Mouse (Mus musculus): ENCODE data around the gene Rab7b. TPM values are rescaled to one million over a fixed set of nuclear protein-coding genes. Genes with fewer than 3 reads are reported as not detected.
A peak's percentile ranks its signal among the peaks of the same experiment; 100 is the strongest.

The Rab7b gene
- polyA plus RNA-seq (2015; fragmentation: Nextera tagmentation; extraction: Ambion mirVana), result 2.3 and 3.0 TPM in 2 replicates

DNA sequence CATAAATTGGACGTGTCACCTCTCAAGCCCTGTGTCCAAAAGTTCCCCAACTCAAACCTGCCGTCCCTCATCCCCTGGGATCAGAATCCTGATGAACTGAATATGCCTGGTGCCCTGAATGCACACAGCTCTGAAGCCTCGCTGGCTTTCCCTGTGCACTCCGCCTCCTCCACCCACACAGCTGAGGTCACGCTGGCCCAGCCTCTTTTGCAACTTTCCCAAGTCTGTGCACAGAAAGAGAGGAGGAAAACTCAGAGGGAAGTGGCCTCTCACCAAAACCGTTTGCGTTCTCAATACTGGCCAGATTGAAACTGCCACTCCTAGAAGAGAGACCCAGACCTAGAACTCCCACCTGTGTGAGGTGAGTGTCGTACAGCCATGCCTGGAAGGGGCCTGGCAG lies at the start of gene Rab7b:
Gene Rab7b (plus strand): TSS at position 221 of the 400 bp plus-strand sequence.
- Histone ChIP-seq H3K27me3 (no peaks in the 10 kb centered on the region), H3K4me3 (no peak within 1 kb of the TSS), H3K9ac (no peak within 1 kb of the TSS), H3K4me2 (no peak within 1 kb of the TSS), H3K4me1 (no peaks in the 10 kb centered on the region), H3K9me3 (no peaks in the 10 kb centered on the region), H3K27ac (no peak within 1 kb of the TSS), H3K36me3 (no peaks in the 10 kb centered on the region)
- ATAC-seq (ENCODE audit: borderline replicate concordance, extremely low read depth, low FRiP score, low TSS enrichment), result no peak
- WGBS, result 43% methylated on average over 8 of the region's 8 CpGs

DNA sequence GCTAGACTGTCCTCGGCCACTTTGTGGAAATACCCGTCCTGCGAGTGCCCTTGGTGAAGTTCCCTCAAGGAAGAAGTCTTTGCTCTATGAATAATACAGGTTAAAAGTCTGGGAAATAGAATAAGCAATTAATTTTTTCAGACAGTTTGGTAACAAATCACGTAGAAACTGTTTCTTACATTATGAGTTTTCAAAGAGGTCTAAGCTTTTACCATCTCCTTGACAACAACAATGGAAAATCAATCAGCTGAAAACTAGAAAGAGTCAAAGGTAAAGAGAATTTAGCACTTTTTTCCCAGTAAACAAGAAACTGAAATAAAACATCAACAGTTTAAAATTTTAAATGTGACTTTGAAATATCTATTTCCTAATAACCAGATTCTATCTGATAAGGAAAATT lies 48.4 kb upstream of the Rab7b start:
- H3K4me1 ChIP-seq, result no peaks in the 10 kb centered on the region
- H3K36me3 ChIP-seq, result no peaks in the 10 kb centered on the region
- no peaks in the 10 kb centered on the region for H3K27me3 ChIP-seq
- H3K9me3 ChIP-seq, result no peaks in the 10 kb centered on the region
- no peak overlapping the region for H3K4me2 ChIP-seq
- no peak overlapping the region for H3K27ac ChIP-seq
- H3K4me3 ChIP-seq, result no peak overlapping the region
- H3K9ac ChIP-seq, result no peak overlapping the region
- WGBS, result 72% methylated on average over 4 of the region's 4 CpGs
- ATAC-seq (ENCODE audit: borderline replicate concordance, extremely low read depth, low FRiP score, low TSS enrichment), result no peak

DNA sequence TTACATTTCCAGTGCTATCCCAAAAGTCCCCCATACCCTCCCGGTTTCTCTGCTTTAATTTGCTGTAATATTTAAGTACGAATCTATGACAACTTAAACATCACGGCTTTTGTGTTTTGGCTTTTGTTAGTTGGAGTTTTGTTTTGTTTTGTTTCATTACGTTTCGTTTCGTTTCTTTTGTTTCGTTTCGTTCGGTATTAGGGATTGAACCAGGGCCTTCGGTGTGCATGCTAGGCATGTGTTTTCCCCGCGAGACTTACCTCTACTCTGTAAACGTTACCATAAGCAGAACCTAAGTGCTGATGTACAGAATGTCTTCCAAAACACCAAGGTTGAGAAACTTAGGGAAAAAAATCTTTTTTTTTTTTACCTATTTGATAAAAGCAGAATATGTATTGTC lies 46.9 kb upstream of the Rab7b start:
- Histone ChIP-seq H3K4me3 (no peak overlapping the region), H3K27ac (no peak overlapping the region), H3K9ac (no peak overlapping the region), H3K4me2 (no peak overlapping the region), H3K4me1 (no peaks in the 10 kb centered on the region), H3K36me3 (no peaks in the 10 kb centered on the region), H3K27me3 (no peaks in the 10 kb centered on the region), H3K9me3 (no peaks in the 10 kb centered on the region)
- 93% methylated on average over 13 of the region's 13 CpGs for WGBS
- ATAC-seq (ENCODE audit: borderline replicate concordance, extremely low read depth, low FRiP score, low TSS enrichment), result no peak

DNA sequence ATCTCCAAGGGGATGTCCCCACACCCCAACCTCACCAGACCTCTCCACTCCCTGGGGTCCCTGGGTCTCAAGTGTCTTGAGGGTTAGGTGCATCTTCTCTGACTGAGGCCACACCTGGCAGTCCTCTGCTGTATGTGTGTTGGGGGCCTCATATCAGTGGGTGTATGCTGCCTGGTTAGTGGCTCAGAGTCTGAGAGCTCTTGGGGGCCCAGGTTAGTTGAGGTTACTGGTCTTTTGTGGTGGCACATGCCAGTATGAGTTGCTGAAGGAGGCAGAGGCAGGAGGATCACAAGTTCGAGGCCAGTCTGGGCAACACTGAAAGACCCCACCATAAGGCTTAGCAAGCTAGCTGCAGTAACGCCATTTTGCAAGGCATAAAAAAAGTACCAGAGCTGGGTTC lies 46.2 kb upstream of the Rab7b start:
- WGBS, result 79% methylated on average over 2 of the region's 2 CpGs
- H3K4me2 ChIP-seq, result no peak overlapping the region
- H3K4me3 ChIP-seq, result no peak overlapping the region
- H3K9me3 ChIP-seq, result no peaks in the 10 kb centered on the region
- H3K36me3 ChIP-seq, result no peaks in the 10 kb centered on the region
- no peak overlapping the region for H3K27ac ChIP-seq
- no peaks in the 10 kb centered on the region for H3K27me3 ChIP-seq
- no peak overlapping the region for H3K9ac ChIP-seq
- ATAC-seq (ENCODE audit: borderline replicate concordance, extremely low read depth, low FRiP score, low TSS enrichment), result no peak
- no peaks in the 10 kb centered on the region for H3K4me1 ChIP-seq

DNA sequence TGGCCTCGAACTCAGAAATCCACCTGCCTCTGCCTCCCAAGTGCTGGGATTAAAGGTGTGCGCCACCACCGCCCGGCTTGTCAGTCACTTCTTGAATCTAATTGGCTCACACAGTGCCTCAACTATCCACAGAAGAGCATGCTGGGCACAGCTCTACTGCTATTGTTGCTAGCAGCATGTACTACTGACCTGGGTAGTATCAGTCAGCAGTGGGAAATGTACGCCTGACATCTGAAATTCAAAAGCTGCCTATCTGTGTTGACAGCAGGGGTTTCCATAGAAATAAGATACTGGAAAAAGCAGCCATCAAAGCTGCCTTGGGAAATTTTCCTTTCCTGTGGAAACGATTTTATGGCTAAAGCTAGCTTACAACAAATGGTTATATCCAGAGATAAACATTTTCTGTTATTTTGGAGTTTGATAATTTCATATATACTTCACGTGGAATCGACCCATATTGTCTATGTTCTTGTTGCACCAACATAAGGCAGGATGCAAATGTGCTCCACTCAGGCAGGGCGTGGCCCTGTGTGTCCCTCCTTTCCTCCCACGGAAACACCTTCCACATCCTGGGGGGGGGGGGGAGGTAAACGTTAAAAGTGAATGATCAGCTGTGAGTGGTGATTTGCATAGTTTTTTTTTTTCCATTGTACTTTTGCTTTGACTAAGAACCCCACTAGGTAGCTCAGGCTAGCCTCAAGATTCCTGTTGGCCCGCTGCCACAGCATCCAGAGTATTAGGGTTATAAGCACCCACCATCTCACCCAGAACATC lies 35.6 kb upstream of the Rab7b start:
- 71% methylated on average over 12 of the region's 12 CpGs for WGBS
- H3K9ac ChIP-seq, result no peak overlapping the region
- no peaks in the 10 kb centered on the region for H3K9me3 ChIP-seq
- H3K4me3 ChIP-seq, result no peak overlapping the region
- no peaks in the 10 kb centered on the region for H3K36me3 ChIP-seq
- peaks cover 5% of the 10 kb centered on the region for H3K4me1 ChIP-seq
- H3K27me3 ChIP-seq, result no peaks in the 10 kb centered on the region
- no peak overlapping the region for H3K27ac ChIP-seq
- ATAC-seq (ENCODE audit: borderline replicate concordance, extremely low read depth, low FRiP score, low TSS enrichment), result no peak
- no peak overlapping the region for H3K4me2 ChIP-seq

DNA sequence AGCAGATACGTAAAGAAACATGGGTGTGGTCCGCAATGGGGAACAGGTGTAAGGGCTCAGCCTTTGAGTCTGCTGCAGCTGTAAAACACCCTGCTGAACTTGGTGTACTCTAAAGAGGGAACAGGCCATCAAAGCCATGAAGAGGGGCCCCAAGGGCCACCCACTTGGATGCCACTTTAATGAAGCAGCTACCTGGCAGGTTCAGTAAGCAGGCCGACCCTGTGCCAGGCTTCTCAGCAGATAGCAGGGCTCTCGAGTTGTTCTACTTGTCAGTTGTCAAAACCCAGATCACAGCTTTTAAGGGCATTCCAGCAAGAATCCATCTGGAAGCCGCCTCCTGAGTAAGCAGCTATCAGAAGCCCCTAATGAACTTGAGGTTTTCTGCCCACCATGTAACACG lies 32.9 kb upstream of the Rab7b start:
- no peak overlapping the region for H3K9ac ChIP-seq
- no peak for ATAC-seq (ENCODE audit: borderline replicate concordance, extremely low read depth, low FRiP score, low TSS enrichment)
- 67% methylated on average over 6 of the region's 6 CpGs for WGBS
- H3K4me1 ChIP-seq, result peaks cover 7% of the 10 kb centered on the region
- no peak overlapping the region for H3K27ac ChIP-seq
- H3K4me3 ChIP-seq, result no peak overlapping the region
- no peaks in the 10 kb centered on the region for H3K9me3 ChIP-seq
- H3K4me2 ChIP-seq, result no peak overlapping the region
- H3K27me3 ChIP-seq, result no peaks in the 10 kb centered on the region
- no peaks in the 10 kb centered on the region for H3K36me3 ChIP-seq

DNA sequence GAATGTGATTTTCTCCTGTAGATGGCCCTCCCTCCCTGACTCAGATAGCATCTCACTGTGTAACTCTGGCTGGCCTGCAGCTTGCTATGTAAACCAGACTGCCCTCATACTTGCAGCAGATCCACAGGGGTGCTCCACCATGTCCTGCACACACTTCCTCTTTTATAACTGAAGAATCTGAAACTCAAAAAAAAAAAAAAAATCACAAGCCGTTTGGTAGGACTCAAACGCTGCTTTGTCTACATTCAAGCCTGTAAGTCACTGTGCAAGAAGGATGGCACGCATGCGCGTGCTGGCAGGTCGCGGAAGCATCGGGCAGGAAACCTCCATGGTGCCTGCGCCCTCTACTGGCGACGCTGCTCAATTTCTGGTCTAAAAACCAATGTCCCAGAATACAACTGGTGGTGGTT lies 30.5 kb upstream of the Rab7b start:
- no peaks in the 10 kb centered on the region for H3K27me3 ChIP-seq
- H3K4me1 ChIP-seq, result peaks cover 7% of the 10 kb centered on the region
- H3K36me3 ChIP-seq, result no peaks in the 10 kb centered on the region
- H3K4me3 ChIP-seq, result peak overlapping the region; percentile 11; the same call in 1 of the 2 replicates
- H3K27ac ChIP-seq, result 0 out of 2 replicates have a peak overlapping the region, but pooled peaks have one; percentile 7
- 0% methylated on average over 11 of the region's 11 CpGs for WGBS
- H3K9ac ChIP-seq, result no peak overlapping the region
- H3K9me3 ChIP-seq, result no peaks in the 10 kb centered on the region
- peak; percentile 68; the same call in 1 of the 2 replicates for ATAC-seq (ENCODE audit: borderline replicate concordance, extremely low read depth, low FRiP score, low TSS enrichment)
- H3K4me2 ChIP-seq, result peak overlapping the region; percentile 41

DNA sequence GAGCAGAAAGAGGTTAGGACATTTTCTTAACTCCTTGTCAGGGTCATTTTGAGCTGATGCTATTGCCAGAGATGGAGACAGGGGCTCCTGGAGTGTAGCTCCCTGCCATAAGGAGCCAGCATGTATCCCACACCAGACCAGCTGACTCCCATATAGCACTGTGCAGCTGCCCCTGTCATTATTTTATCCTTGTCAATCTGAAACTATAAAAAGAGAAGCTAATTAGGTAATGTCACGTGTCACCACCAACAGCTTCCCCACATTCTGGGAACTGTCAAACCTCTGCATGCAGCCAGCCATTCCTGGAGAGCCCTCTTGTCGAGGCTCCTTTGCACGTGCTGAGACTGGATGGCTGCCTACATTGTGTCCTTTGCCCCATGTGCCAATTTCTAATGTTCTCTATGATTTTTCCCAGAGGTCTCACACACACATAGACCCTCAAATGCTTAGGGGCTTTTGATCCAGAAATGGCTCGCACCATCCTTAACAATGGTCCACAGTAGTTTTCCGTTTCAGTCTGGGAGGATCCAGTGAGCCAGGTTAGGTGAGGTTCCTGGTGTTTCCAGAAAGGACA lies 28.9 kb upstream of the Rab7b start:
- no peak for ATAC-seq (ENCODE audit: borderline replicate concordance, extremely low read depth, low FRiP score, low TSS enrichment)
- Histone ChIP-seq H3K4me1 (peaks cover 7% of the 10 kb centered on the region), H3K4me3 (no peak overlapping the region), H3K4me2 (no peak overlapping the region), H3K9me3 (no peaks in the 10 kb centered on the region), H3K36me3 (no peaks in the 10 kb centered on the region), H3K27me3 (no peaks in the 10 kb centered on the region), H3K27ac (no peak overlapping the region), H3K9ac (no peak overlapping the region)
- 73% methylated on average over 5 of the region's 5 CpGs for WGBS

DNA sequence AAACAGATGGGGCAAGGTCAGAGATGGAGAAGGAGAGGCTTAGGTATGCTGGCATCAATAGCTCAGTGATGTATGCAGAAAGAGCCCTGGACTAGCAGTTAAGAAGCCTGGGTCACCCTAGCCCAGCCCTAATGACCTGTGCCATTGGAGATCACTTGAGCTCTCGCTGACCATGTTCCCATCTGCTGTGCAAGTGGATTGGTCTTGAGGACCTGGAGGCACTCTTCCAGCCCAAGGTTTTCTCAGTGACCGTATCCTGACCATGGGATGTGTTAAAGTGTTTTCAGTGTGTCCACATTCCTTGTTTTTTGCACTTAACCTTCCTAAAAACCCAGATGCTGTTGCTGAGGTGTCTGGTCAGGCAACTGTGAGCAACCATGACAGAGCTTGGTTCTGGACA lies 28.2 kb upstream of the Rab7b start:
- H3K9ac ChIP-seq, result no peak overlapping the region
- no peaks in the 10 kb centered on the region for H3K27me3 ChIP-seq
- no peak overlapping the region for H3K27ac ChIP-seq
- no peak overlapping the region for H3K4me3 ChIP-seq
- no peaks in the 10 kb centered on the region for H3K36me3 ChIP-seq
- peaks cover 7% of the 10 kb centered on the region for H3K4me1 ChIP-seq
- WGBS, result 76% methylated on average over 2 of the region's 2 CpGs
- no peaks in the 10 kb centered on the region for H3K9me3 ChIP-seq
- no peak for ATAC-seq (ENCODE audit: borderline replicate concordance, extremely low read depth, low FRiP score, low TSS enrichment)
- no peak overlapping the region for H3K4me2 ChIP-seq

DNA sequence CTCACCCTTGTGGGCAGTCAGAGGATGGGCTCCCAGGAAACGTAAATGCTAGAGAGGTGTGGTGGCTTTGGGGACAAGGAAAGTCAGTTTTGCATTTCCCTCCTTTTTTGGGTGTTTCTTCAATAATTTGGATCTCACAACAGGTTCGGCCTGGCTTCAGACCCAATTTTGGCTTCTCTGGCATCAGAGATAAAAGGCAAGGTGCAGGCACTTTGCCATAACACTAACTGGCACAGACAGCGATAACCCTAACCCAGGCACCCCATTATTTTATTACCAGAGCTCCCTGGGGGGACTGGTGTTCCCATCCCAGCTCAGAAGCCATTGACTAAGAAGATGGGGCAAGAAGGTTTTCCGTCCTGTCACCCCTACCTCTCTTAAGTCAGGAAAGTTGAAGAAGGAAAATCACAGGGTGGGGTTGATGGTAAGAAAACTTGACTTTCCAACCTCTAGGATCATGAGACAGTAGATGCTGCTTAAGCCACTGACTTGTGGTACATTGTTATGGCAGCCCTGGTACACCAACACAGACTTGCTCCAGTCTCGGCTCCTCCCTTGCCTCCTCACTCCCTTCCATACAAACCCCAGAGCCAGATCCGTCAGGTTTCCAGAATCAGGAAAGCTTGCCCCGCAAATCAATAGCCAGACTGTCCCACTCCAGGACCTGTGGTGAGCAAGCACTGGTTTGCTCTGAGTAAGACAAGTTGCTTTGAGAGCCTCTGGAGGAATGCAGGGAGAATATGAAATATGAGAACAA lies 27.6 kb upstream of the Rab7b start:
- Histone ChIP-seq H3K27me3 (no peaks in the 10 kb centered on the region), H3K9ac (no peak overlapping the region), H3K9me3 (no peaks in the 10 kb centered on the region), H3K27ac (no peak overlapping the region), H3K4me3 (no peak overlapping the region), H3K36me3 (no peaks in the 10 kb centered on the region), H3K4me2 (no peak overlapping the region), H3K4me1 (peaks cover 7% of the 10 kb centered on the region)
- no peak for ATAC-seq (ENCODE audit: borderline replicate concordance, extremely low read depth, low FRiP score, low TSS enrichment)
- WGBS, result 63% methylated on average over 7 of the region's 7 CpGs

DNA sequence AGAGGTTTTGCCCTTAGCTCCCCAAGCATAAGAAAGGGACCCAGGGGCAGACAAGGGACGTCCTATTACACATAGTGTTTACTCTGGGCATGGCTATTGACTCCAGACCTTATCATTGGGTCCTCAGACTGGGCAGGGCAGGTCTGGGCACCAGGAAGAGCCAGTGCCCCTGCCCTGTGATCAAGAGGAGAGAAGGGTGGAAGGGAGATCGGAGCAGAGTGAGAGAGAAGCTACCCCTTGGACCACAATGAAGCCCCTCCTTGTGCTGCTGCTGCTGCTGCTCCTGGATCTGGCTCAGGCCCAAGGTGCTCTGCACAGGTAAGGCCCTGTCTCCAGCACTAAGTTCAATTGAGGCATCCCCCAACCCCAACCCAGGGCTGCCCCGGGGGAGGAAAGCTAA lies 26.7 kb upstream of the Rab7b start:
- Histone ChIP-seq H3K4me1 (peaks cover 7% of the 10 kb centered on the region), H3K9me3 (no peaks in the 10 kb centered on the region), H3K4me3 (no peak overlapping the region), H3K36me3 (no peaks in the 10 kb centered on the region), H3K9ac (no peak overlapping the region), H3K27ac (no peak overlapping the region), H3K4me2 (no peak overlapping the region), H3K27me3 (no peaks in the 10 kb centered on the region)
- ATAC-seq (ENCODE audit: borderline replicate concordance, extremely low read depth, low FRiP score, low TSS enrichment), result no peak
- 52% methylated on average over 3 of the region's 3 CpGs for WGBS
